Mouse (Mus musculus): ENCODE measurements at regions not wholly inside any gene's neighbourhood (a gene's known extent, or its start where the extent isn't known, plus 50 kb on each side); places are given as distances from the start of the nearest gene placed in this dataset.
"Not testable (repeated sequence)": the region's sequence is repeated elsewhere in the genome, so short reads cannot be mapped to it uniquely, and the experiment has no call there.

GRCm38 (mm10) chr12:48223298-48223697, 1159.2 kb upstream of the Foxg1 start:
- no peak for DNase-seq (ENCODE audit: low spot score in 2 of 2)

- peak in 1 of 2 experiments; percentile 28 for DNase-seq (ENCODE audit: low spot score in 2 of 2)
These were observed 1160.3 kb upstream of the Foxg1 start for GRCm38 (mm10) chr12:48221976-48222800.

DNA sequence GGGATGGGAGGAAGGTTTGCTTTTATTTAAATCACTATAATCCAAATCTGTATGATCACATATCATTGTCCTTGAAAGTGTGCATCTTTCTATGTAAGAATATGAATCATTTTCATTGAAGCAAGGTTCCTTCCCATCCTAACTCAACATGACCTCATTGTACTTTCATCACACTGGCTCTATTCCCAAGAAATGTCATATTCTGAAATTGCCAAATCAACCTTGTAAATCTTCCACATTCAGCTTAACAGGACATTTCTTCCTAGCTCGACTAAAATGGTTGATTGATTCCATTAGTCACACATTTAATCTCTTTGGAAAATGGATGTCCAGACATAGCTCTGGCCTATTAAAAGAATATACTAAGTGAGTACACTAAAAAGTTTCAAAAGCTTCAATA, 1200.6 kb upstream of the Foxg1 start:
- no peak for DNase-seq (ENCODE audit: low spot score in 2 of 2)

DNA sequence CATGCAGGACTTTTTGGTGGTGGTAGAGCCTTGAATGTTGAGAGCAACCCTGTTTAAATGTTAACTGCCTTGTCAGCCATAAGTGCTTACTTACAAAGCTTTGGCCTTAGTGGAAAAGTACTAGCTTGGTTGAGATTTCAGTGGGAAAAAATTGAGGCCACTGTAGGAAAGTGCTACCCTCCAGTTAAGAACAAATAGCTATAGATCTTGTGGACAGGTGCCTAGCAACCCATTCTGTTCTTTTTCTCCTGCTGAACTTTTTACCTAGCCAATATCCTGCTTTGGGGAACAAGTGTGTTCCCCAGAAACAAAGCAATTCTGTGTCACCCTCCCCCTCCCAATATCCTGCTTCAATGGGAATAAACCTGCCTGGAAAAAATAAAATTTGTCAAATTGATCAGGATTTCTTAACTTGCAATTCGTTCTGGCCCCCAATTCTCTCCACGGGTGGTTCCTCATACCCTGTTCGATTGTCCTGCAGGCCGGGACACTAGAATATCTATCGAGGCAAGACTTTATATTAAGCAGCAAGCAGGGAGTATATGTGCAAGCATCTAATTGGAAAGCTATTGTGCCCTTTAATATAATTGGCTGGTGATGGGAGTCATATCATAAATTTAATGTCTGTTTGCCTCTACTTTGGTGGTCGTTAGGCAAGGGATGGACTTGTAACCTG, 1208.4 kb upstream of the Foxg1 start:
- no peak for DNase-seq (ENCODE audit: low spot score in 2 of 2)

DNA sequence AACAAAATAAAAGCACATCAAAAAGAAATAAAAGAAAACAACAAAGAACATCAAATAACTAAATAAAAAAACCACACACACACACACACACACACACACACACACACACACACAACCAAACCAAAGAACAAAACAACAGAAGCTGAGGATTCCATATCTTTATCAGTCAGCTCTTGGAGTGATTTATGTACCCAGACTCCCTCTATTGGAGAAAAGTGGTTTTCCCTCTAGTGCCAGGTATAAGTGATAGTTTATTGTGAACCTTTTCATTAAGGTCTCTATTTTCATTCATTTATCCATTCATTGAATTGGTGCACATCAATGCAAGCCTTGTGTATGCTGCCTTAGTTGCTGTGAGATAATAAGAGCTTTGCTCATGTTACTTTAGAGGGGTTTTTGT, 1236.3 kb upstream of the Foxg1 start:
- DNase-seq (ENCODE audit: low spot score in 2 of 2), result no peak

- no peak for DNase-seq (ENCODE audit: low spot score in 2 of 2)
These were observed 1259.5 kb upstream of the Foxg1 start for GRCm38 (mm10) chr12:48122996-48123395.

- no peak for DNase-seq (ENCODE audit: low spot score in 2 of 2)
These were observed 1281.0 kb upstream of the Nova1 start for GRCm38 (mm10) chr12:48099727-48100126.

DNA sequence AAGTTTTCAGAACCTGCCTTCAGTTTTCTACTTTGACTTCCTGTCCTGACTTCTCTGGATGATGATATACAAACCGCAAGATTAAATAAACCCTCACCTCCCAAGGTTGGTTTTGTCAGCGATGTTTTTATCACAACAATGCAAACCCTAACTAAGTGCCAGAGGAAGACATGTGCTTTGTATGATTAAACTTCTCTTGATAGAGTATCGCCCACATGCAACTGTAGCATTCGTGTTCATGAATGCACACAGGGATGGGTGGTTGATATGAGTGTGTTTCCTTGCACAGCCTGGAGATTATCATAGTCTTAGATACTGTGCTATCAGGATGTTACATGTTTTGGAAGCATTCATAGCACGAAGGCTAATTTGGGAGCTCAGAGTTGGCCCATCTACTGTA, 1268.3 kb upstream of the Nova1 start:
- DNase-seq (ENCODE audit: low spot score in 2 of 2), result no peak

DNA sequence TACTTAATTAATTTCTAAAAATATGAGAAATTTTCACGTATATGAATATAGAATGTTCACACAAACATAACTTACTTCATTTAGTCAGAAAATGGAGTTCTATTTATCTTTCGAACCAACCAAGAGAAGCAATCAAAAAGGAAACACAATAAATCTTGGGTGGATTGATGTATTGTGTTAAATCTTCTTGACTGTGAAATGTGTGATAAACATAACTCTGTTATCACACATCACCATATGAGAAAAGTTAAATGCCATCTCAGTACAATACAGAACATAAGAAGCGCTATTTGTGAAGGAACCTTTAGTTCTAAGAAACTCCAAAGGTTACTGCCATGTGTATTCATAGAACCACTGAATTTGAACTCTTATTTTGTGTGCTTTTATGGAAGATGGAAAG, 1264.6 kb upstream of the Nova1 start:
- no peak for DNase-seq (ENCODE audit: low spot score in 2 of 2)

DNA sequence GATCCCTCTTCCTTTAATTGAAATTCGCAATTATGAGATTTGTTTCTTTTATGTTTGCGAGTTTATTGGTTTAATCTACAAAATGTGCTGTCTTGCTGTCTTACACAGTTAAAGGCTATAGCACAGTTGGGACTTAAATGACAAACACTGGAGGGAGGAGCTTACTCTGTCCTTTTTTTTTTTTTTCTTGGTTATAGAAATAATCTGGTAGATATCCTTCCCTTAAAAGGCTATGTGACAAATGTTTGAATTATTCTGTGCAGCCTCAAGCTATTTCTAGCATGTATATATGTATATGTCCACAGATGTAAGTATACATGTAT, 1243.9 kb upstream of the Nova1 start:
- no peak for DNase-seq (ENCODE audit: low spot score in 2 of 2)

GRCm38 (mm10) chr12:48061898-48062619, 1243.3 kb upstream of the Nova1 start:
- DNase-seq (ENCODE audit: low spot score in 2 of 2), result peak in 1 of 2 experiments; percentile 10

DNA sequence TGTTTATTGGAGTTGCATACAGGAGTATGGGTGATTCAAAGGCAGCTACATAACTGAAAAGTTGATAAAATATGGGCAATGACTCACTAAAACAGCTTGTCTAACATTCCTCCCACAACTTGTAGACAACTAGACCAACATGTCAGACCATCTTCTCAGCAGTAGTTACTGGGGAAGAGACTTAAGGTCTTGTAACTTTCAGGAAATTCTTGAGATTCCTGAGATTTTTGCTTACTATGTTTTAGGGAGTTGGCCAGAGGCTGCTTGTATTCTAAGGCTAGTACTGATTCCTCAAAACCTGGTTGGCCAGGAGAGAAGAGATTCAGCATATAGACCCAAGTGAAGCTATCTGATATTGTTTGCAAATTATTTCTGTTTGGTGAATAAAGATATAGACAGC, 1201.7 kb upstream of the Nova1 start:
- DNase-seq (ENCODE audit: low spot score in 2 of 2), result no peak

GRCm38 (mm10) chr12:47975868-47976267, 1157.1 kb upstream of the Nova1 start:
- no peak for DNase-seq (ENCODE audit: low spot score in 2 of 2)

DNA sequence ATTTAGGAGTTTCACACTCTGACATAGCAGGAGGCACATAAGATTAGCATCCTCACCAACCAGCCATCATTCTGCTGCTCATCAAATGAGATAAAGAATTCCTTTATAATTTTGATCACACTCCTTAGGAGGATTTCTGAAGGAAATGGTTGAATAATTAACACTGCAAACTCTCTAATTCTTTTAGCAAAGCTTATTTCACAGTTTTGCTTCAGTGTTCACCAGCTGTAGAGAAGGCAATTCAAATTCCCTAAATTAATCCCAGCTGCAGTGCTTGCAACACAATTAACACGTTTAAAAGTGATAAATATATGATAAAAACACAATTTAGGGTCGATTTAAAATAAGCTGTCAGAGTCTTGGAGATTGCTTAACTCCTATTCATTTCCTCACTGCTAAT, 1150.9 kb upstream of the Nova1 start:
- no peak for DNase-seq (ENCODE audit: low spot score in 2 of 2)

- no peak for DNase-seq (ENCODE audit: low spot score in 2 of 2)
These were observed 1135.6 kb upstream of the Nova1 start for GRCm38 (mm10) chr12:47954330-47954729.

GRCm38 (mm10) chr12:47939491-47939890, 1120.8 kb upstream of the Nova1 start:
- not testable (repeated sequence) for DNase-seq (ENCODE audit: low spot score in 2 of 2)

- DNase-seq (ENCODE audit: low spot score in 2 of 2), result no peak
These were observed 1108.3 kb upstream of the Nova1 start for GRCm38 (mm10) chr12:47927007-47927406.
